Mouse (Mus musculus): ENCODE measurements around the gene Creb3l1.

GRCm38 (mm10) chr2:92034273-92034672 is 10.0 kb upstream of the Creb3l1 start:
- TF ChIP-seq CTCF (IDR thresholded peaks at IDR 0.05; ENCODE audit: control insufficient read depth, insufficient read depth, low read length) (no peak), POLR2A (IDR thresholded peaks at IDR 0.05; ENCODE audit: borderline replicate concordance, control insufficient read depth, low read depth, low read length) (no peak)
